8 mouse cellular contexts compared by ENCODE assay signal in the genomic region with DNA sequence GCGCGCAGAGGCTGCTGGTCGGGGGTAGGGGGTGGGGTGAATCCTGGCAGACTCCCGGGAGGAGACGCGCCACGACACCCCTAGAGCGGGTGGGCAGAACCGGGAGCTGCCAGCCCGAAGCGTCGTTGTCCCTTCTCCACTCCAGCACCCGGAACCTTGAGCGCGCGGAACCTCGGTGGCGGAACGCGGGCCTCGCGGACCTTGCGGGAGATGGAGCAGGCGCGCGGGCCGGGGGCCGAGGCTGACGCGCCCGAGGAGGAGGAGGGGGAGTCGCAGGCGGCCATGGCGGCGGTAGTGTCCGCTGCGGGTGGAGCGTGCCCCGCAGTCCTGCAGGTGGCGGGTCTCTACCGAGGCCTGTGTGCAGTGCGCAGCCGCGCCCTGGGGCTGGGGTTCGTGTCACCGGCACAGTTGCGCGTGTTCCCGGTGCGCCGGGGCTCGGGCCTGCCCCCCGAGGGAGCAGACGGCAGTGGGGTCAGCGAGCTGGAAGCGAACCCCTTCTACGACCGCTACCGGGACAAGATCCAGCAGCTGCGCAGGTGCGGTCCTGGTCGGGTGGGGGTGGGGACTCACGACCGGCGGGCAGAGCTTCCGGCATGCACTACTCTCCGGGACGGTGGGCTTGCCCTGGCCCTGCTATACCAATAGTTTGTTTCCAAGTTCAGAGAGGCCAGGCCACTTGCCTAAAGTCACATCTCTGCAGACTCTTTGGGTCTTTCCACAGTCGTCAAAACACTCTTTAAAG. TPM values are rescaled to one million over a fixed set of nuclear protein-coding genes. Genes with fewer than 3 reads are reported as not detected.
DNase-seq lines count a peak whose midpoint lies in the region; ATAC-seq lines count a peak whose summit lies in the region.

A gene (plus strand): TSS at position 44 of the 742 bp plus-strand sequence.

- intact Hi-C loops in gastrocnemius, postnatal 14 days (cut with DNase I; ENCODE audit: low total_unique reads): loop anchor here (10.0 kb wide), 1 partner anchor 50 kb away; a partner anchor contains a TSS
- intact Hi-C loops in left cerebral cortex, postnatal 10 days (cut with DNase I): no loop called here

- DNase-seq in adrenal gland, adult (ENCODE audit: inconsistent age in 2 of 2, low spot score in 1 of 2): peak; percentile 85 to 93
- DNase-seq in embryo, embryonic 10 days (ENCODE audit: low spot score): peak; percentile 74
- peak; percentile 77 for DNase-seq in gastrocnemius, postnatal 14 days
- peak; percentile 78 to 91 for DNase-seq in left cerebral cortex, postnatal 10 days (ENCODE audit: extremely low spot score in 1 of 2, low spot score in 2 of 2)
- peak; percentile 84 for DNase-seq in right cerebral cortex, postnatal 14 days
- peak; percentile 64 for DNase-seq in urinary bladder, postnatal 25 days (ENCODE audit: low spot score)

- peak; percentile 82 for ATAC-seq in inflammation-experienced regulatory T-cells, adult 6 months
- peak; percentile 85 for ATAC-seq in megakaryocyte progenitor cell, adult 5-6 weeks (replicated peaks; ENCODE audit: poor library complexity)

RNA-seq across cellular contexts. Expression of the gene that starts here (rescaled TPM):
- total RNA-seq in gastrocnemius, postnatal 14 days (2021): 10 to 100 TPM; 31.2 to 42.1 TPM
- polyA plus RNA-seq in inflammation-experienced regulatory T-cells, adult 6 months (2017; shearing (Covaris generic)): 10 to 100 TPM; 17.7 to 20.9 (median 19.0) TPM
- 10 to 100 TPM; 27.0 to 29.1 TPM for total RNA-seq in left cerebral cortex, postnatal 10 days (2021)
- total RNA-seq in megakaryocyte progenitor cell, adult 5-6 weeks (2015): 32.1 and 33.7 TPM in 2 replicates
- 11.5 and 21.2 TPM in 2 replicates for total RNA-seq in megakaryocyte progenitor cell, adult 5-6 weeks (2017)

Comparison
In these comparisons a context has a peak if more than half of its experiments do, and no peak if none do; other contexts are left out.
1. Peak in every context shown above with its lines: DNase-seq and ATAC-seq.